Mouse (Mus musculus) activated CD4-positive, CD25-positive, alpha-beta regulatory T cell, adult 9 weeks (primary cell): ENCODE data around the gene Olfr671. TPM values are rescaled to one million over a fixed set of nuclear protein-coding genes. Genes with fewer than 3 reads are reported as not detected.

Source experiments
- polyA plus RNA-seq: library from polyadenylated mRNA; unstranded; fragments of 100-300 nt; shearing (Covaris generic); gene quantifications from one replicate; pipeline ENCODE4 v1.2.1, GENCODE M21; 2017

Gene Olfr671
- polyA plus RNA-seq, result not detected

DNA sequence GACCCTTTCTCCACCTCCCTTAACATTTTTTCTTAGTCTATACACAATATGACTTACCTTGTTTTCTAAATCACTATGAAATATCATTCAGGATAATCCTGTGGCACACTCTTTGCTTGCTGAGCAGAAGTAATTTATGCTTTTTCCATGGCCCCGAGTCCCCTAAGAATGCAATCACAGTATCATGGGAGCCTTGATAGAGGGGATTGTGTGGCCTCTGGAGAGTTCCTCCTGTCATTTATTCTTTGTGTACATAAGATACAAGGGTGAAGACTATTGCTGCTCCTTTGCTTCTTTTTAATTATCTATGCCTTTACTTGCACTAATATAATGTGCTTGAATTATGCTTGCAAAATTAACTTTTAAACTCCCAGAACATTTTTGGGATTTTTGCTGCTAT is at the start of gene Olfr671:
Olfr671 (minus strand) TSS at position 101 of the 400 bp plus-strand sequence.

DNA sequence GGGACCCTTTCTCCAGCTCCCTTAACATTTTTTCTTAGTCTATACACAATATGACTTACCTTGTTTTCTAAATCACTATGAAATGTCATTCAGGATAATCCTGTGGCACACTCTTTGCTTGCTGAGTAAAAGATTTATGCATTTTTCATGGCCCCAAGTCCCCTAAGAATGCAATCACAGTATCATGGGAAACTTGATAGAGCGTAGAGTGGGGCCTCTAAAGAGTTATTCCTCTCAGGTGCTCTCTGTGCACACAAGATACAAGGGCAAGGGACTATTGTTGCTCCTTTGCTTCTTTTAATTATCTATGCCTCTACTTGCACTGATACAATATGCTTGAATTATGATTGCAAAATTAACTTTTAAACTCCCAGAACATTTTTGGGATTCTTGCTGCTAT is 49.4 kb upstream of the Olfr671 start, which contains the start of gene Olfr675:
Olfr675 (minus strand) TSS at position 101 of the 400 bp plus-strand sequence.

DNA sequence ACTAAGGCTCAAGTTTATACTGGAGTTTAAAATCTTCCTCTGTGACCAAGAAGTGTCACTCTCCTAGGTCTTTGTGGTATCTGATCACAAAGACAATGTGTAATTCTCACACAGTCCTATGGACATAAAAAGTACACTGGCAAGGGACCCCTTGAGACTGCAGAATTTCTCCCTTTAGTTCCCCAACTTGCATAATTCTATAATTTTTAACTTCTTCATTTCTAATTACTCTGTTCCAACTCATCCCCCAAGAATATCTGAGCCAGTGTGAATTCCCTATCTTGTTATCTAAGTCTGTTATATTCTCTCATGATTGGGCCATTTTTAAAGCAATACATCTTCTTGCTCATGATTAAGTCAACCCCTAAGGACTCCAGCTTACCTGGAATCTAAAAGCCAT is 23.0 kb upstream of the Olfr671 start, which contains the start of gene Olfr672:
Olfr672 (minus strand) TSS at position 101 of the 400 bp plus-strand sequence.

DNA sequence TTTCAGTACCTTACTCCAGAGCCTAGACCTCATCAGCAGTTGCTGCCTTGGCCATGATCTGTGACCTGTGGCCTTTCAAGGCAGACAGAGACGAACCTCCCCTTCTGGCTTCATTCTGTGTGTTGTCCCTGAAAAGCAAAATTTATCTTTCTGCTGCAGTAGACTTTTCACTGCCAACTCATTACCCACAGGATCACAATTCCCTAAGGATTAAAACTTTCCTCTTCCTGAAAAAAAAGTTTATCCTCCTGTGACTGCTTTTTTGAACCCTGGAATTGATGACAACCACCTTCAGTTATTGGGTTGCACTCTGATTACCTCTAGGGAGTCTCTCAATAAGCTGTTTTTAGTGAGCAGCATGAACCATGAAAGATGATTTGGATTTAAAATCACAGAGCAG is 16.4 kb downstream of the Olfr671 start, which contains the start of gene Olfr670:
Olfr670 (minus strand) TSS at position 101 of the 400 bp plus-strand sequence.

DNA sequence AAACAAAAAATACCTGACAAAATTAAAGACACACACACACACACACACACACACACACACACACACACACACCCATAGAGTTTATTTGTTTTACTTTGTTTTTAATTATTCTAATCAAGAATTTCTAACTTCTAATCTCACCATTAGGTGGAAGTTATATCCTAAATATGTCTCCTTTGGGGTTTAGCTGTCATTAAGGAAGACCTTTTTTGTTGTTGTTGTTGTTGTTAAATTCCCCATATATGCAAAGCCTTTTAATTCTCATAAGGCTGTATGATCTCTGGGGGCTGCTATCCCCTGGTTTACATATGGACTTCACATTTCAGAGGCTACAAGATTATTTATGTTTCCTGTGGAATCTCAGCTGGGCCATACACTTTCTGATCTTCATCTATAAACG is 45.0 kb downstream of the Olfr671 start, which contains the start of gene Olfr669:
Olfr669 (plus strand) TSS at position 301 of the 400 bp plus-strand sequence.

DNA sequence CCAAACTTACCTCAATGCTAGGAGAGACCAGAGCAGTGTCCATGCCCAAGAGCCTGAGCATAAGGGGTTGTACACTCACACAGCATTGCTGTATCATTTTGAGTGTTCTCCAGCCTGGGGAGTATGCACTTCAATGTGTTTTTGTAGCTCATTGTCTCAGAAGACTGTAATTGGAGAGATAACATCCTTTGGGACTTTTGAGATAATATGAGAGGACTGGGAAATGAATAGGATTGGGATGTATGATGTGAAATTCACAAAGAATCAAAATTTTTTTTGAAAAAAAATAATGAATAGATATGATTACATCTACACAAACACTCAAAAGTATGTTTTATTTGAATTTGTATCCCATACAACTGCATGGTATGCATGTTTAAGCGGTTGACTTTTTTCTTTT is 51.0 kb downstream of the Olfr671 start, which contains the start of gene Olfr668:
Olfr668 (minus strand) TSS at position 101 of the 400 bp plus-strand sequence.

Other genes starting within 250 kb of the Olfr671 start
- not detected for gene Usp17le, start 201.7 kb downstream of the Olfr671 start, polyA plus RNA-seq
- not detected for gene Usp17lb, start 136.5 kb downstream of the Olfr671 start, polyA plus RNA-seq
- gene Usp17la, start 122.1 kb downstream of the Olfr671 start, polyA plus RNA-seq, result 0.10 TPM
- gene Olfr665, start 101.1 kb downstream of the Olfr671 start, polyA plus RNA-seq, result not detected
- gene Olfr666, start 83.2 kb downstream of the Olfr671 start, polyA plus RNA-seq, result not detected
- gene Olfr667, start 57.6 kb downstream of the Olfr671 start, polyA plus RNA-seq, result not detected
- gene Olfr668, start 51.1 kb downstream of the Olfr671 start, polyA plus RNA-seq, result not detected
- not detected for gene Olfr669, start 44.9 kb downstream of the Olfr671 start, polyA plus RNA-seq
- gene Olfr670, start 16.5 kb downstream of the Olfr671 start, polyA plus RNA-seq, result not detected
- not detected for gene Olfr672, start 22.9 kb upstream of the Olfr671 start, polyA plus RNA-seq
- gene Olfr675, start 49.3 kb upstream of the Olfr671 start, polyA plus RNA-seq, result not detected
- gene Olfr676, start 53.6 kb upstream of the Olfr671 start, polyA plus RNA-seq, result not detected
- not detected for gene Olfr677, start 72.2 kb upstream of the Olfr671 start, polyA plus RNA-seq
- gene Olfr678, start 85.3 kb upstream of the Olfr671 start, polyA plus RNA-seq, result not detected
- gene Olfr679, start 102.1 kb upstream of the Olfr671 start, polyA plus RNA-seq, result not detected
- not detected for gene Olfr680-ps1, start 113.7 kb upstream of the Olfr671 start, polyA plus RNA-seq
- not detected for gene Olfr681, start 137.7 kb upstream of the Olfr671 start, polyA plus RNA-seq
- gene Olfr683, start 167.9 kb upstream of the Olfr671 start, polyA plus RNA-seq, result not detected
- gene Olfr684, start 184.5 kb upstream of the Olfr671 start, polyA plus RNA-seq, result not detected
- not detected for gene Olfr685, start 206.9 kb upstream of the Olfr671 start, polyA plus RNA-seq
- not detected for gene Olfr686, start 228.4 kb upstream of the Olfr671 start, polyA plus RNA-seq